Mouse (Mus musculus): ENCODE measurements at regions not wholly inside any gene's neighbourhood (a gene's known extent, or its start where the extent isn't known, plus 50 kb on each side); places are given as distances from the start of the nearest gene placed in this dataset.

DNA sequence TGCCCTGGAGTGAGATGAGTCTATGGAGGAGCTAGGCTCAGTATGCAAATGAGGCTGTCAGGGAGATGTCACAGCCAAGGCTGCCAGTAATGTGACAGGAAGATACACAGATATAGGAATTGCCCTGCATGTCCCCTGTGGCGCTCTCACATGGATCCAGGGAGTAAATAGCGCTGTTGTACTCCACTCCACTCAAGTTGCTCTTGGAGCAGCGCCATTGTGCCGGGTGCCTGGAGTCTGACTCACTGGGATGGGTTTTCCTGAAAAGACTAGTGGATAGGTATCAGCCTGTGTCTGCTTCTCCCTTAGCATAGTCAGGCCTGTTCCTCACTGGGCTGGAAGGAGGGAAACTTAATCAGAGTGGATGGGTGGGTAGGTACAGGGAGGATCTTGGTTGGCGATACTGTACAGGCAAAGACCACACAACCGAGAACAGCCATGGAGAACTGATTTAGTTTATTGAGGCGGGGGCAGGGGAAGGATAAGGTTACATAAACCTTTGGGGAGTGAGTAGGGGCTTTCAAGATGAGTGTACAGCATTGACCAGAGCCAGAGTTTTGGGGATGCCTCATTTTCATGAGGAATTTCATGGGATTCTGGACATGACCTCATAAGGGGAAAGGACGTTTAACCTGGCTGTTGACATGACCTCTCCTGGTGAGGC is 497.5 kb upstream of the Kcnab2 start:
- H3K9ac ChIP-seq (ENCODE audit: control insufficient read depth, low read depth, low read length, poor library complexity, severe bottlenecking), result no peak overlapping the region
- H3K27ac ChIP-seq (ENCODE audit: control insufficient read depth, low read depth, low read length), result no peak overlapping the region
- TF ChIP-seq NELFE (IDR thresholded peaks at IDR 0.05; ENCODE audit: low read depth, low read length) (no peak), MAX (IDR thresholded peaks at IDR 0.05; ENCODE audit: low read length) (no peak), KAT2A (conservative IDR thresholded peaks at IDR 0.05; ENCODE audit: low read depth, low read length) (no peak), CTCF (IDR thresholded peaks at IDR 0.05 in 2 of 3, conservative IDR thresholded peaks at IDR 0.05 in 1 of 3; ENCODE audit: control insufficient read depth in 1 of 3, insufficient read depth in 1 of 3, low read depth in 2 of 3, low read length in 3 of 3, poor library complexity in 1 of 3, severe bottlenecking in 1 of 3) (no peak), ETS1 (IDR thresholded peaks at IDR 0.05; ENCODE audit: low read depth, low read length) (no peak), SMC3 (IDR thresholded peaks at IDR 0.05; ENCODE audit: low read depth, low read length) (no peak), MAZ (IDR thresholded peaks at IDR 0.05; ENCODE audit: low read depth, low read length) (no peak), GATA1 (IDR thresholded peaks at IDR 0.05; ENCODE audit: low read depth, low read length) (no peak), ZNF384 (IDR thresholded peaks at IDR 0.05; ENCODE audit: low read depth, low read length) (no peak), CHD1 (IDR thresholded peaks at IDR 0.05; ENCODE audit: low read depth, low read length) (no peak), MYB (IDR thresholded peaks at IDR 0.05; ENCODE audit: low read depth, low read length) (no peak), ZMIZ1 (IDR thresholded peaks at IDR 0.05; ENCODE audit: low read depth, low read length) (no peak), POLR2A (IDR thresholded peaks at IDR 0.05; ENCODE audit: control insufficient read depth in 1 of 2, insufficient read depth in 1 of 2, low read depth in 1 of 2, low read length in 2 of 2, poor library complexity in 1 of 2) (no peak), ELF1 (IDR thresholded peaks at IDR 0.05; ENCODE audit: low read depth, low read length) (no peak), RAD21 (IDR thresholded peaks at IDR 0.05; ENCODE audit: low read depth, low read length) (no peak), USF2 (IDR thresholded peaks at IDR 0.05; ENCODE audit: borderline replicate concordance in 1 of 2, insufficient read depth in 1 of 2, low read depth in 1 of 2, low read length in 2 of 2) (no peak), ZKSCAN1 (IDR thresholded peaks at IDR 0.05; ENCODE audit: low read depth, low read length) (no peak), BHLHE40 (IDR thresholded peaks at IDR 0.05; ENCODE audit: borderline replicate concordance, low read depth, low read length) (no peak), POLR2AphosphoS5 (IDR thresholded peaks at IDR 0.05; ENCODE audit: borderline replicate concordance, low read depth, low read length) (no peak), SIN3A (IDR thresholded peaks at IDR 0.05; ENCODE audit: low read length) (no peak)
- no peaks in the 10 kb centered on the region for H3K79me2 ChIP-seq (ENCODE audit: control insufficient read depth, insufficient read depth, low read length, poor library complexity)
- no peaks in the 10 kb centered on the region for H3K36me3 ChIP-seq (ENCODE audit: control insufficient read depth in 1 of 2, insufficient read depth in 2 of 2, low read length in 2 of 2)
- H3K4me3 ChIP-seq (ENCODE audit: control insufficient read depth in 1 of 2, insufficient read depth in 1 of 2, low read depth in 2 of 2, low read length in 2 of 2), result no peak overlapping the region
- no peaks in the 10 kb centered on the region; a peak in 1 of 4 replicates for H3K27me3 ChIP-seq (ENCODE audit: control insufficient read depth in 1 of 2, insufficient read depth in 2 of 2, low read length in 2 of 2)
- no peak for DNase-seq (ENCODE audit: low read depth, low spot score)
- no peaks in the 10 kb centered on the region for H3K9me3 ChIP-seq (replicated peaks; ENCODE audit: insufficient read depth, low read length)
- H3K4me1 ChIP-seq (ENCODE audit: control insufficient read depth in 1 of 2, insufficient read depth in 2 of 2, low read length in 2 of 2), result no peaks in the 10 kb centered on the region

- no peak overlapping the region for H3K4me3 ChIP-seq (ENCODE audit: control insufficient read depth in 1 of 2, insufficient read depth in 1 of 2, low read depth in 2 of 2, low read length in 2 of 2)
- TF ChIP-seq SIN3A (IDR thresholded peaks at IDR 0.05; ENCODE audit: low read length) (no peak), POLR2AphosphoS2 (IDR thresholded peaks at IDR 0.05; ENCODE audit: low read length) (no peak), ZNF384 (IDR thresholded peaks at IDR 0.05; ENCODE audit: low read depth, low read length) (no peak), TCF12 (IDR thresholded peaks at IDR 0.05; ENCODE audit: low read depth, low read length) (no peak), GABPA (IDR thresholded peaks at IDR 0.05; ENCODE audit: low read depth, low read length) (no peak), CTCF (IDR thresholded peaks at IDR 0.05 in 2 of 3, conservative IDR thresholded peaks at IDR 0.05 in 1 of 3; ENCODE audit: control insufficient read depth in 1 of 3, insufficient read depth in 1 of 3, low read depth in 2 of 3, low read length in 3 of 3, poor library complexity in 1 of 3, severe bottlenecking in 1 of 3) (no peak), RCOR1 (IDR thresholded peaks at IDR 0.05; ENCODE audit: low read depth, low read length) (no peak), CHD1 (IDR thresholded peaks at IDR 0.05; ENCODE audit: low read depth, low read length) (no peak), GATA1 (IDR thresholded peaks at IDR 0.05; ENCODE audit: low read depth, low read length) (no peak), KAT2A (conservative IDR thresholded peaks at IDR 0.05; ENCODE audit: low read depth, low read length) (no peak), ETS1 (IDR thresholded peaks at IDR 0.05; ENCODE audit: low read depth, low read length) (no peak), MAFK (IDR thresholded peaks at IDR 0.05; ENCODE audit: borderline replicate concordance, low read depth, low read length) (no peak), POLR2AphosphoS5 (IDR thresholded peaks at IDR 0.05; ENCODE audit: borderline replicate concordance, low read depth, low read length) (no peak), MAX (IDR thresholded peaks at IDR 0.05; ENCODE audit: low read length) (no peak), MXI1 (IDR thresholded peaks at IDR 0.05; ENCODE audit: low read depth, low read length) (no peak), MEF2A (IDR thresholded peaks at IDR 0.05; ENCODE audit: extremely low read depth, insufficient replicate concordance, low read depth, low read length, poor library complexity, severe bottlenecking) (no peak)
Measured at GRCm38 (mm10) chr4:152963001-152963400, 485.3 kb upstream of the Kcnab2 start.

More at GRCm38 (mm10) chr4:152963001-152963400, 485.3 kb upstream of the Kcnab2 start:
- Histone ChIP-seq H3K9ac (ENCODE audit: control insufficient read depth, low read depth, low read length, poor library complexity, severe bottlenecking) (no peak overlapping the region), H3K79me2 (ENCODE audit: control insufficient read depth, insufficient read depth, low read length, poor library complexity) (no peaks in the 10 kb centered on the region), H3K9me3 (replicated peaks; ENCODE audit: insufficient read depth, low read length) (no peaks in the 10 kb centered on the region), H3K27ac (ENCODE audit: control insufficient read depth, low read depth, low read length) (no peak overlapping the region), H3K36me3 (ENCODE audit: control insufficient read depth in 1 of 2, insufficient read depth in 2 of 2, low read length in 2 of 2) (no peaks in the 10 kb centered on the region), H3K27me3 (ENCODE audit: control insufficient read depth in 1 of 2, insufficient read depth in 2 of 2, low read length in 2 of 2) (no peaks in the 10 kb centered on the region), H3K4me1 (ENCODE audit: control insufficient read depth in 1 of 2, insufficient read depth in 2 of 2, low read length in 2 of 2) (no peaks in the 10 kb centered on the region)
- no peak for DNase-seq (ENCODE audit: low read depth, low spot score)
